Mouse (Mus musculus): Measurements from ENCODE around the gene Cd274. TPM values are rescaled to one million over a fixed set of nuclear protein-coding genes. Genes with fewer than 3 reads are reported as not detected.

Gene Cd274
- total and polyA plus RNA-seq, 2 experiments from 2014 or later: 0.79 to 2.0 TPM

- Histone ChIP-seq H3K4me3 (ENCODE audit: low read depth, low read length) (no peak overlapping the region), H3K4me1 (ENCODE audit: insufficient read depth) (no peaks in the 10 kb centered on the region), H3K4me2 (ENCODE audit: low read depth) (no peak overlapping the region), H3K36me3 (ENCODE audit: insufficient read depth) (no peaks in the 10 kb centered on the region), H3K9me3 (ENCODE audit: low read length) (no peaks in the 10 kb centered on the region), H3K27me3 (ENCODE audit: insufficient read depth, low read length) (no peaks in the 10 kb centered on the region), H3K9ac (no peak overlapping the region), H3K27ac (ENCODE audit: low read depth, low read length) (no peak overlapping the region)
- DNase-seq: no peak
- TF ChIP-seq CTCF (IDR thresholded peaks at IDR 0.05; ENCODE audit: low read depth): no peak
- WGBS: 80% methylated on average over 8 of the region's 8 CpGs
- no peak for ATAC-seq
These were observed 53.1 kb downstream of the Cd274 start for GRCm38 (mm10) chr19:29420397-29420796.

GRCm38 (mm10) chr19:29422013-29422645, 54.9 kb downstream of the Cd274 start:
- Histone ChIP-seq H3K4me1 (ENCODE audit: insufficient read depth) (no peaks in the 10 kb centered on the region), H3K9ac (no peak overlapping the region), H3K9me3 (ENCODE audit: low read length) (no peaks in the 10 kb centered on the region), H3K36me3 (ENCODE audit: insufficient read depth) (no peaks in the 10 kb centered on the region), H3K4me2 (ENCODE audit: low read depth) (no peak overlapping the region), H3K27me3 (ENCODE audit: insufficient read depth, low read length) (no peaks in the 10 kb centered on the region), H3K27ac (ENCODE audit: low read depth, low read length) (no peak overlapping the region), H3K4me3 (ENCODE audit: low read depth, low read length) (no peak overlapping the region)
- WGBS: 81% methylated on average over 16 of the region's 16 CpGs
- no peak for TF ChIP-seq CTCF (IDR thresholded peaks at IDR 0.05; ENCODE audit: low read depth)
- ATAC-seq (no peak), DNase-seq (no peak)

GRCm38 (mm10) chr19:29422796-29423195, 55.5 kb downstream of the Cd274 start:
- WGBS: 83% methylated on average over 7 of the region's 7 CpGs
- Histone ChIP-seq H3K27ac (ENCODE audit: low read depth, low read length) (no peak overlapping the region), H3K4me3 (ENCODE audit: low read depth, low read length) (no peak overlapping the region), H3K36me3 (ENCODE audit: insufficient read depth) (no peaks in the 10 kb centered on the region), H3K9ac (no peak overlapping the region), H3K4me1 (ENCODE audit: insufficient read depth) (no peaks in the 10 kb centered on the region), H3K9me3 (ENCODE audit: low read length) (no peaks in the 10 kb centered on the region), H3K4me2 (ENCODE audit: low read depth) (no peak overlapping the region), H3K27me3 (ENCODE audit: insufficient read depth, low read length) (no peaks in the 10 kb centered on the region)
- ATAC-seq (no peak), DNase-seq (no peak)
- TF ChIP-seq CTCF (IDR thresholded peaks at IDR 0.05; ENCODE audit: low read depth): no peak

DNA sequence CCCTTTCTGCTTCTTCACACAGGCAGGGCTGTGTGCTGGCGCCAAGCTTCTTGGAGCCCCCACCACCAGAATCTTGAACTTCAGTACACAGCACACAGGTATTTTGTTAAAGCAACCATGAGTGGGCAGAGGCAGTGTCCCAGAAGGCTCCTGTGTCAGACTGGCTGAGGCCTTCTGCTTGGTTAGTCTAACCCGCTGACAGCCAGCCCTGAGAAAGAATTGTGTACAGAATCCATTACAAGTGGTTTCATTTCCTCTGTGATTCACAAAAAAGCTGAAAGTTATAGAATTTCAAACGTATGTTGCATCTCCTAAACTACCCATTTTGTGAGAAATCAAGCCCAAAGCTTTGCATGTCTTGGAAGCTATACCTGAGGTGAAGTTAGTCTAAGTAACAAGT, 63.3 kb downstream of the Cd274 start:
- ATAC-seq: no peak
- no peaks in the 10 kb centered on the region for H3K9me3 ChIP-seq (ENCODE audit: low read length)
- WGBS: 87% methylated on average over 3 of the region's 3 CpGs

DNA sequence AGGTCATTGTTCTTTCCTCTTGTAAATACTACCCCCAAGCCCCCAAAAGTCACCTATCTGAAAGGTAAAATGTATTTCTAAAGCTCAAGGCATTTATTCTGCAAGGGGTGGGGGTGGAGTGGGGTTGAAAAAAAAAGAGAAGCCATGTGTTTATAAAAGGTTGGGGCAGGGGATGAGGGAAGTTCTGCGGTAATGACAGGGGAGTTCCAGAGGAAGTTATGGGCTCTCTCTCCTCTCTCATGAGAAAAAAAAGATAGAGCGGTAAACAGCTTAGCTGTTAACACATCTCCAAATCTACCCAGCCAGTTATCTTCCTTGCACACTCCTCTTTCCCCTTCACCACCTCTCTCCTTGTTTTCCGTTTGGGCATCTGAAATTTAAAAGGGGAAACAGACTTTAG, 63.7 kb downstream of the Cd274 start:
- Histone ChIP-seq H3K4me2 (ENCODE audit: low read depth) (no peak overlapping the region), H3K9me3 (ENCODE audit: low read length) (no peaks in the 10 kb centered on the region), H3K4me3 (ENCODE audit: low read depth, low read length) (no peak overlapping the region), H3K36me3 (ENCODE audit: insufficient read depth) (no peaks in the 10 kb centered on the region), H3K27ac (ENCODE audit: low read depth, low read length) (no peak overlapping the region), H3K4me1 (ENCODE audit: insufficient read depth) (no peaks in the 10 kb centered on the region), H3K27me3 (ENCODE audit: insufficient read depth, low read length) (no peaks in the 10 kb centered on the region), H3K9ac (no peak overlapping the region)
- ATAC-seq (no peak), DNase-seq (no peak)
- WGBS: 85% methylated on average over 3 of the region's 3 CpGs
- no peak for TF ChIP-seq CTCF (IDR thresholded peaks at IDR 0.05; ENCODE audit: low read depth)

More for the DNA sequence above, 63.3 kb downstream of the Cd274 start:
- H3K9ac ChIP-seq: no peak overlapping the region
- H3K27me3 ChIP-seq (ENCODE audit: insufficient read depth, low read length): no peaks in the 10 kb centered on the region
- DNase-seq: no peak
- H3K4me1 ChIP-seq (ENCODE audit: insufficient read depth): no peaks in the 10 kb centered on the region
- H3K27ac ChIP-seq (ENCODE audit: low read depth, low read length): no peak overlapping the region
- H3K36me3 ChIP-seq (ENCODE audit: insufficient read depth): no peaks in the 10 kb centered on the region
- no peak overlapping the region for H3K4me2 ChIP-seq (ENCODE audit: low read depth)
- TF ChIP-seq CTCF (IDR thresholded peaks at IDR 0.05; ENCODE audit: low read depth): no peak
- no peak overlapping the region for H3K4me3 ChIP-seq (ENCODE audit: low read depth, low read length)

GRCm38 (mm10) chr19:29436793-29437479, 69.7 kb downstream of the Cd274 start:
- Histone ChIP-seq H3K4me2 (ENCODE audit: low read depth) (no peak overlapping the region), H3K27me3 (ENCODE audit: insufficient read depth, low read length) (no peaks in the 10 kb centered on the region), H3K4me3 (ENCODE audit: low read depth, low read length) (no peak overlapping the region), H3K27ac (ENCODE audit: low read depth, low read length) (no peak overlapping the region), H3K36me3 (ENCODE audit: insufficient read depth) (no peaks in the 10 kb centered on the region), H3K9ac (no peak overlapping the region), H3K9me3 (ENCODE audit: low read length) (no peaks in the 10 kb centered on the region), H3K4me1 (ENCODE audit: insufficient read depth) (no peaks in the 10 kb centered on the region)
- DNase-seq: no peak
- 85% methylated on average over 18 of the region's 18 CpGs for WGBS
- no peak for ATAC-seq
- TF ChIP-seq CTCF (IDR thresholded peaks at IDR 0.05; ENCODE audit: low read depth): no peak

Other genes with a start within 250 kb of the Cd274 start
- gene Jak2, start 115.6 kb upstream of the Cd274 start, total RNA-seq (2014; rRNA removed): 52.5 and 54.2 TPM in 2 replicates
- 12.4 and 13.2 TPM in 2 replicates for gene Jak2, start 115.6 kb upstream of the Cd274 start, polyA plus RNA-seq (2015; fragmentation: Nextera tagmentation; extraction: Ambion mirVana)
- gene Insl6, start 42.1 kb upstream of the Cd274 start, total RNA-seq (2014; rRNA removed): 0.48 and 0.54 TPM in 2 replicates
- gene Insl6, start 42.1 kb upstream of the Cd274 start, polyA plus RNA-seq (2015; fragmentation: Nextera tagmentation; extraction: Ambion mirVana): 2.0 and 2.2 TPM in 2 replicates
- gene Rln1, start 32.8 kb upstream of the Cd274 start, total RNA-seq (2014; rRNA removed): 7.2 and 14.3 TPM in 2 replicates
- gene Rln1, start 32.8 kb upstream of the Cd274 start, polyA plus RNA-seq (2015; fragmentation: Nextera tagmentation; extraction: Ambion mirVana): 7.1 and 9.1 TPM in 2 replicates
- gene Plgrkt, start 65 bp upstream of the Cd274 start, total RNA-seq (2014; rRNA removed): 45.5 and 57.6 TPM in 2 replicates
- gene Plgrkt, start 65 bp upstream of the Cd274 start, polyA plus RNA-seq (2015; fragmentation: Nextera tagmentation; extraction: Ambion mirVana): 85.6 and 105 TPM in 2 replicates
- gene Pdcd1lg2, start 43.5 kb downstream of the Cd274 start, total RNA-seq (2014; rRNA removed): 0.15 and 0.19 TPM in 2 replicates
- gene Pdcd1lg2, start 43.5 kb downstream of the Cd274 start, polyA plus RNA-seq (2015; fragmentation: Nextera tagmentation; extraction: Ambion mirVana): not detected in 2 replicates
- 35.0 and 38.0 TPM in 2 replicates for gene Ric1, start 154.8 kb downstream of the Cd274 start, total RNA-seq (2014; rRNA removed)
- 7.9 and 10.4 TPM in 2 replicates for gene Ric1, start 154.8 kb downstream of the Cd274 start, polyA plus RNA-seq (2015; fragmentation: Nextera tagmentation; extraction: Ambion mirVana)